Mouse (Mus musculus): ENCODE data around the gene Pds5b. TPM values are rescaled to one million over a fixed set of nuclear protein-coding genes. Genes with fewer than 3 reads are reported as not detected.
"Not testable (repeated sequence)": the region's sequence is repeated elsewhere in the genome, so short reads cannot be mapped to it uniquely, and the experiment has no call there.

Gene Pds5b
- polyA plus RNA-seq, 1 experiment from 2014 or later, result 46.8 TPM

DNA sequence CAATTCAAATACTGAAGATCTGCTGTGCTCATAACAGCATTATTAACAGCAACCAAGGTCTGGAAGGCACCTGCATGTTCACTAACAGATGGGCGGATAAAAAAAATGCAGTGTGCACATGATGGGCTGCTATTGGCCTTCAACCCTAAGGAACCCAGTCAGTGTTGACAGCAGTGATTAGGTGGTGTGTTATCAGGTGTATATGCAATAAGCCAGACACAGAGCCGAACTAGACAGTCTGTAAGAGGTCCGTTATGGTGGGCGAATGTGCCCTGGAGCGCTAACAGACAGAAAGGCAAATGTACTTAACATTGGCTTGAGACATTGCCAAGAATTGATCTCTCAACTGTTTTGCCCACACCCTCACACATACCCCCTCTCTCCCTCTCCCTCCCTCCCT lies 156.0 kb downstream of the Pds5b start:
- Histone ChIP-seq H3K4me3 (no peak overlapping the region), H3K27ac (no peak overlapping the region)
- 83% methylated on average over 5 of the region's 5 CpGs for WGBS

DNA sequence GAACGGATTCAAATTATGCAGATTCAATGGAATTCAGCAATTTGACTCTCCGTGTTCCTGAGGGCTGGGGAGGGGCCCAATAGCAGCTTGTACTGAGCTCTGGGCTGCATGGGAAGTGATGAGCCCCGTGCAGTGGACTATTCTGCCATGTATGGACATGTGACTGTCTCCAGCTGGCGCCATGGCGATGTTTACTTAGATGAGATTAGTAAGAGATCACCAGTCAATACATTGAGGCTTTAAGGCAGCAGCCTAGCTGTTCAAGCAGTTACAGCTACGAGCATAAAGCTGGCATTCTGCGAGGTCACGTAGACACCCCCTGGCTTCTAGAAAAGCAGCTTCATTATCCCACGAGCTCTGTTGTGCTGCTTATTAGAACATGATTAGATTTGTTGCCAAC lies 157.2 kb downstream of the Pds5b start:
- Histone ChIP-seq H3K9ac (no peak overlapping the region), H3K4me3 (no peak overlapping the region), H3K36me3 (no peaks in the 10 kb centered on the region), H3K27ac (no peak overlapping the region), H3K4me2 (replicated peaks) (no peak overlapping the region), H3K9me3 (no peaks in the 10 kb centered on the region), H3K27me3 (no peaks in the 10 kb centered on the region), H3K4me1 (no peaks in the 10 kb centered on the region; the same call in 1 of the 2 replicates)
- WGBS, result 53% methylated on average over 9 of the region's 9 CpGs
- ATAC-seq (ENCODE audit: insufficient number of reproducible peaks, insufficient read depth, low FRiP score, low TSS enrichment), result no peak

More for the DNA sequence above, 156.0 kb downstream of the Pds5b start:
- H3K9ac ChIP-seq, result no peak overlapping the region
- no peaks in the 10 kb centered on the region; the same call in 1 of the 2 replicates for H3K4me1 ChIP-seq
- no peak overlapping the region for H3K4me2 ChIP-seq (replicated peaks)
- H3K36me3 ChIP-seq, result no peaks in the 10 kb centered on the region
- ATAC-seq (ENCODE audit: insufficient number of reproducible peaks, insufficient read depth, low FRiP score, low TSS enrichment), result no peak
- no peaks in the 10 kb centered on the region for H3K9me3 ChIP-seq
- no peaks in the 10 kb centered on the region for H3K27me3 ChIP-seq

DNA sequence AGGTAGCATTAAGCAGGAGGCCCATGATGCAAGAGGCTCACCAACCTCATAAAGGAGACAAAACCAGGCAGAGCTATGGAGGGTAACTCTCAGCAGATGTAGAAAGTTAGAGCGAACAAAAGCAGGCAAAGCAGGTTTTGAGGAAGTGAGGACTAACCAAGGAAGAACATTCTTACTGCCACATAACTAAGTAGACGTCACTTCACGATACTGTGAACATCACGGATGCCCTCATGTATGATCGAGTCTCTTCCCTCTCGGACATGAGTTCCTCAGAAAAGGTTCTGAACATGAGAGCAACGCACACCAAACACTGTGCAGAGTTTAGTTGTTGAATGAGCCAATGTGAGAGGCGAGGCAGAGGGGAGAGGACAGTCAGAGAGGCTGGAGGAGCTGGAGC lies 163.2 kb downstream of the Pds5b start:
- ATAC-seq (ENCODE audit: insufficient number of reproducible peaks, insufficient read depth, low FRiP score, low TSS enrichment), result no peak
- 92% methylated on average over 8 of the region's 8 CpGs for WGBS
- H3K9ac ChIP-seq, result no peak overlapping the region

DNA sequence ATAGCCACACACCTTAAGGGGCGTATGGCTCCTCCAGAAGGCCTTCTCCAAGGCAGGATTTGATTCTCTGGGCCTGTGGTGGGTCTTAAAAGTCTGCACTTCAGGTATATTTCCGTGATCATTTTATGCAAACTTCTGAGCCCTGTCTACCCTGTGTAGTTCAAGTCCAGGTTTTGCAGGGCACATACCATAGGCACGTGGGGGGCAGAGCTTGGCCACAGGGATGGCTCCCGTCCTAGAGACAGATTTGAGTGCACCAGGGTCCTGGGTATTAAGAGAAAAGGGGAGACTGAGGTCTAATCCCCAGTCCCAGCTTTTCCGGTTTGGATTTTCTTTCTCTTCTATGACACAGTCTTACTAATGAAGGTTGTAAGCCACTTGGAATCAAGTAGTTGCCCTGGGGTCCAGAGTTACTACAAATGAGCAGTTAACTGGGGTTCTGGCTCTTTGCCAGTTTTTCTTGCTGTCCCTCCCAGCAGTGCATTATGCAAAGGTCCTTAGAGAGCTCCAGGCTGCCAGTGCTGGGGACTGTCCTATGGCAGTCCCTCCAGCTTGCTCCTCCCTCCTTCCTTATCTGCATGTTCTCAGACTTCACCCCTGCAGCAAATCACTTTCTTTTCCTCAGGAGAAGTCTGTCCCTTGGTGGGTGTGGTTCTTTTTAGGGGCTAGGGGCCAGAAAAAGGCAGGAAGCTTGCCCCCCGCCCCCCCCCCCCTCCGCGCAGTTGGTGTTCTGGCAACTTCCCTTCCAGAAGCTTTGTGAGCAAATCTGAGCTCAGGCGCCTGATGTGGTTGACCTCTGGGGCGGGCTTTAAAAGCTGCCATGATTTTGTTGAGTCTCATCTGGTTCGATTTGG lies 166.4 kb downstream of the Pds5b start:
- peak overlapping the region; percentile 73 for H3K27ac ChIP-seq
- 33% methylated on average over 11 of the region's 11 CpGs for WGBS
- H3K27me3 ChIP-seq, result no peaks in the 10 kb centered on the region
- H3K9ac ChIP-seq, result no peak overlapping the region
- H3K4me3 ChIP-seq, result no peak overlapping the region
- no peaks in the 10 kb centered on the region for H3K36me3 ChIP-seq
- peak; percentile 93 for ATAC-seq (ENCODE audit: insufficient number of reproducible peaks, insufficient read depth, low FRiP score, low TSS enrichment)
- peaks cover 14% of the 10 kb centered on the region for H3K4me1 ChIP-seq
- H3K9me3 ChIP-seq, result peaks cover 8% of the 10 kb centered on the region; the same call in 1 of the 2 replicates
- H3K4me2 ChIP-seq (replicated peaks), result peak overlapping the region; percentile 19

More for the DNA sequence above, 163.2 kb downstream of the Pds5b start:
- H3K36me3 ChIP-seq, result no peaks in the 10 kb centered on the region
- H3K9me3 ChIP-seq, result peaks cover 8% of the 10 kb centered on the region; the same call in 1 of the 2 replicates
- no peaks in the 10 kb centered on the region for H3K27me3 ChIP-seq
- no peak overlapping the region for H3K4me2 ChIP-seq (replicated peaks)
- H3K4me1 ChIP-seq, result peaks cover 14% of the 10 kb centered on the region
- no peak overlapping the region for H3K4me3 ChIP-seq
- no peak overlapping the region for H3K27ac ChIP-seq

DNA sequence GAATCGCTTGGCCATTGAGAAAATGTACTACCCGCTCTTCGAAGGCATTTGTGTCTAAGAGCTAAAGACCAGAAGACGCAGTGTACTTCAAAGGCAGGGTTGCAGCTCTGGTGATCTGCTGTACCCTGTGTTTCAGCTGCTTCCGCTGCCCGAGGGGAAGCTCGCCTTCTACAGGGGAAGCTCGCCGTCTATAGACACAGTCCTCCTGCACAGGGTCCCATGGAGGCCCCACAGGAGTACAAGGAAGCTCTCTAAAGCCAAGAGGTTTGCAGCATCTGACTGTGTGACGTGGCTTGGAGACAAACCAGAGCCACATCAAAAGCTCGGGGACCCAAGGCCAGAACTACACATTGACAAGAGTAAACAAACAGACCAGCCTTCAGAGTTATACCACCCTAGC lies 167.1 kb downstream of the Pds5b start:
- no peaks in the 10 kb centered on the region for H3K36me3 ChIP-seq
- no peaks in the 10 kb centered on the region for H3K27me3 ChIP-seq
- WGBS, result 51% methylated on average over 11 of the region's 11 CpGs
- peaks cover 14% of the 10 kb centered on the region for H3K4me1 ChIP-seq
- peak overlapping the region; percentile 19; the same call in 1 of the 2 replicates for H3K4me2 ChIP-seq (replicated peaks)
- H3K9ac ChIP-seq, result no peak overlapping the region
- peak overlapping the region; percentile 73 for H3K27ac ChIP-seq
- no peak for ATAC-seq (ENCODE audit: insufficient number of reproducible peaks, insufficient read depth, low FRiP score, low TSS enrichment)
- H3K9me3 ChIP-seq, result peaks cover 8% of the 10 kb centered on the region; the same call in 1 of the 2 replicates
- no peak overlapping the region for H3K4me3 ChIP-seq

DNA sequence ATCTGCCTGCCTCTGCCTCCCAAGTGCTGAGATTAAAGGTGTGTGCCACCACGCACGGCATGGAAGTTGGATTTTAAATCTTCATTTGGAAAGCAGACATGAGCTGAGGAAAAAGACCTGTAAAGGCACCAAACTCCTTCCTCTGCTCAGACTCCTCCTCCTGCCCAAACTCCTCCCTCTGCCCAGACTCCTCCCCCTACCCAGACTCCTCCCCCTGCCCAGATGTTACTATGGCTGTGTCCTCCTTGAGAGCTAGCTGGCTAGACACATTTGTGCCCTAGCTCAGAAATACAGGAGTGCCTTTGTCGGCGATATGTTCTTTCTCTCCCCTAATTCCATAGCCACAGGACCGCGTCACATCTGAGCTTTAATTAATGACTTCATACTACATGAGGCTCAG lies 172.4 kb downstream of the Pds5b start:
- Histone ChIP-seq H3K36me3 (no peaks in the 10 kb centered on the region), H3K9me3 (no peaks in the 10 kb centered on the region), H3K4me2 (replicated peaks) (no peak overlapping the region), H3K27me3 (no peaks in the 10 kb centered on the region), H3K4me3 (no peak overlapping the region), H3K27ac (no peak overlapping the region), H3K9ac (no peak overlapping the region), H3K4me1 (no peaks in the 10 kb centered on the region)
- 96% methylated on average over 6 of the region's 6 CpGs for WGBS
- ATAC-seq (ENCODE audit: insufficient number of reproducible peaks, insufficient read depth, low FRiP score, low TSS enrichment), result no peak

DNA sequence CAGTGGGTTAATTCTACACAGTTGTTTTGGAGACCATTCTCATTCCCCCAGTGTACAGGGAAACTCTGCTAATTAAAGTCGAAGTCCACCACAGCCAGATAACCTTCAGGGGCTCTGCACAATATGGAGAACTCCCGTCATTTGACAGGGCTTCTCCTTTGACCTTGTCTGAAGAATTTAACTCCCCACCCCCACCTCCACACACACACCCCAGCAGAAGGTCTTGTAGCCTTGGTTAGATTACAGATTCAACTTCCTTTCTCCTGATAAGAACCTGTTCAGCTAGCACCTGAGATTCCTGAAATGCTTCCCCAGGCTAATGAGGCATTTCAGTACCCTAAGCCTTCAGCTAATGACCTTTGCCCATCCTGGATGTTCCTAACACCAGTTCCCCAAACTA lies 177.3 kb downstream of the Pds5b start:
- no peak overlapping the region for H3K4me2 ChIP-seq (replicated peaks)
- H3K27me3 ChIP-seq, result no peaks in the 10 kb centered on the region
- no peaks in the 10 kb centered on the region for H3K4me1 ChIP-seq
- H3K4me3 ChIP-seq, result no peak overlapping the region
- H3K9ac ChIP-seq, result no peak overlapping the region
- no peak overlapping the region for H3K27ac ChIP-seq
- 47% methylated on average over 2 of the region's 2 CpGs for WGBS
- no peaks in the 10 kb centered on the region for H3K9me3 ChIP-seq
- no peaks in the 10 kb centered on the region for H3K36me3 ChIP-seq
- no peak for ATAC-seq (ENCODE audit: insufficient number of reproducible peaks, insufficient read depth, low FRiP score, low TSS enrichment)

DNA sequence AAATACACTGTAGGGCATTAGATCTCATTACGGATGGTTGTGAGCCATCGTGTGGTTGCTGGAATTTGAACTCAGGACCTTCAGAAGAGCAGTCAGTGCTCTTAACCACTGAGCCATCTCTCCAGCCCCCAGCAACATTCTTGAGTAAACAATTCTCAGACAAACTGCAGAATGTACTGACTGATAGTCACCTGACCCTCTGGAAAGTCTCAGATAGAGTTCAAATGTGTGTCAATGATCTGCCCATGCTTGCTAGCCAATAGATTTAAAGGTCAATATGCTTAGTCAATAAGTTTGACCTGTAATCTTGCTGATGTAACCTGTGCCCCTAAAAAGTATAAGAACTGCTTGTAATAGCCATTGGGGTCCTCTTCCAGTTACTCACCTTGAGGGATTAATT lies 178.6 kb downstream of the Pds5b start:
- not testable (repeated sequence) for ATAC-seq (ENCODE audit: insufficient number of reproducible peaks, insufficient read depth, low FRiP score, low TSS enrichment); H3K4me1 ChIP-seq; H3K36me3 ChIP-seq; H3K27me3 ChIP-seq; H3K9ac ChIP-seq; H3K4me2 ChIP-seq (replicated peaks); H3K27ac ChIP-seq; H3K9me3 ChIP-seq; H3K4me3 ChIP-seq
- 84% methylated on average over 2 of the region's 2 CpGs for WGBS

DNA sequence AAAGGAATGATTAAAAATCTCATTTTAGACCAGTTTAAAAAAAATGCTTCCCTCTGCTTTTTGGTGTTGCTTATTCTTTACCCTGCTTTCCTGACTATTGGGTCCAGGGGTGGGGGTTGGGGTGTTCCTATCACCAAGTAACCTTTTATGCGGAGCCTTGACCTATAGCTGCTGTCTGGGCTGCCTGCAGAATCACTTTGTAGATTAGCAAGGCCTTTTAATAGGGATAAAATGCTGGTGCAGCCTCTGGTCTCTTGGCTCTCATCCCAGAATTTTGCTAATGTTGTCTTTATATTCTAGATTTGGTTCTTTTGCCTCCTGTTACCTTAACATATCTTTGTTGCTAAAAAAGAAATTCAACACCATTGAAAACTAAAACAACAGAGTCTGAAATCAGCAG lies 181.0 kb downstream of the Pds5b start:
- ATAC-seq (ENCODE audit: insufficient number of reproducible peaks, insufficient read depth, low FRiP score, low TSS enrichment), result no peak
- no peaks in the 10 kb centered on the region for H3K4me1 ChIP-seq
- H3K4me3 ChIP-seq, result no peak overlapping the region
- no peaks in the 10 kb centered on the region for H3K36me3 ChIP-seq
- H3K4me2 ChIP-seq (replicated peaks), result no peak overlapping the region
- 65% methylated on average over 1 of the region's 1 CpGs for WGBS
- H3K9me3 ChIP-seq, result no peaks in the 10 kb centered on the region
- H3K9ac ChIP-seq, result no peak overlapping the region
- no peak overlapping the region for H3K27ac ChIP-seq
- no peaks in the 10 kb centered on the region for H3K27me3 ChIP-seq

DNA sequence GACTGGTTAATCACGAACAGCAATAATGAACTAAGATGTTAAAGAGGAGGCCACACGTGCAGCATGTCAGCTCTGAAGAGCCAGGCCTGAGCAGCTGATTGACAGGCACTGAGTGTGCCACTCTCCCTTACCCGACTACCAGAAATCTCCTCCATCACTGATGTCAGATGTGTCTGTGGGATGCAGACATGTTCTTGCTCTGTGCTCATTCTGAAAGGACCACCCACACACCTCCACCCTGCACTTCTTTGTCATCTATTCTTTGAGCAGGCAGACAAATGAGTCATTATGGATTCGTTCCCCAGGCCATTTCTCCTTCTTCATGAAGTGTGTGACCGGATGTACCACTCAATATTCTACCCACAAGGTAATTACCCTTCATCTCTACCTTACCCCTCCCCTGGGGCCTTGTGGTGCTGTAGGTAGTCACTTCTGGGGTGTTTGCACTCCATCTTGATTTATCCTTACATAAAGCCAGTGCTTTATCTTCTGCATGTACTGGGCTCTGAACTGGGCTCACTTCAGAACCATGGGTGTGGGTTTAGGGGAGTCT lies 186.2 kb downstream of the Pds5b start:
- H3K4me2 ChIP-seq (replicated peaks), result no peak overlapping the region
- no peak overlapping the region for H3K27ac ChIP-seq
- no peaks in the 10 kb centered on the region for H3K9me3 ChIP-seq
- ATAC-seq (ENCODE audit: insufficient number of reproducible peaks, insufficient read depth, low FRiP score, low TSS enrichment), result no peak
- no peak overlapping the region for H3K4me3 ChIP-seq
- no peak overlapping the region for H3K9ac ChIP-seq
- no peaks in the 10 kb centered on the region for H3K36me3 ChIP-seq
- no peaks in the 10 kb centered on the region for H3K4me1 ChIP-seq
- WGBS, result 61% methylated on average over 5 of the region's 5 CpGs
- H3K27me3 ChIP-seq, result no peaks in the 10 kb centered on the region

Data from embryonic facial prominence, embryonic 12.5 days (tissue).